Mouse (Mus musculus): ENCODE measurements around the gene Ropn1l. TPM values are rescaled to one million over a fixed set of nuclear protein-coding genes. Genes with fewer than 3 reads are reported as not detected.

Gene Ropn1l
- polyA plus RNA-seq, 1 experiment from 2014 or later = 1.5 TPM

GRCm38 (mm10) chr15:31471529-31471928 lies 18.0 kb upstream of the Ropn1l start:
- H3K9ac ChIP-seq (ENCODE audit: low read length) = no peak overlapping the region
- WGBS = 90% methylated on average over 4 of the region's 4 CpGs
- H3K27ac ChIP-seq (ENCODE audit: low read depth) = no peak overlapping the region
- no peaks in the 10 kb centered on the region for H3K27me3 ChIP-seq (replicated peaks; ENCODE audit: control insufficient read depth, insufficient read depth, low read length)
- H3K4me1 ChIP-seq (replicated peaks; ENCODE audit: control insufficient read depth, insufficient read depth, low read length) = no peaks in the 10 kb centered on the region
- DNase-seq (ENCODE audit: low spot score) (no peak), ATAC-seq (replicated peaks; ENCODE audit: low FRiP score, low TSS enrichment, low read depth) (no peak)
- no peaks in the 10 kb centered on the region for H3K9me3 ChIP-seq (ENCODE audit: control insufficient read depth, low read length)
- no peak overlapping the region for H3K4me3 ChIP-seq (ENCODE audit: low read depth, low read length)
- H3K4me2 ChIP-seq (ENCODE audit: low read length) = no peak overlapping the region
- H3K36me3 ChIP-seq (ENCODE audit: control insufficient read depth, insufficient read depth, low read length) = peaks cover 71% of the 10 kb centered on the region

- no peaks in the 10 kb centered on the region for H3K9me3 ChIP-seq (ENCODE audit: control insufficient read depth, low read length)
- no peak for ATAC-seq (replicated peaks; ENCODE audit: low FRiP score, low TSS enrichment, low read depth)
- H3K36me3 ChIP-seq (ENCODE audit: control insufficient read depth, insufficient read depth, low read length) = peaks cover 73% of the 10 kb centered on the region
- no peak overlapping the region for H3K9ac ChIP-seq (ENCODE audit: low read length)
- H3K4me3 ChIP-seq (ENCODE audit: low read depth, low read length) = no peak overlapping the region
- no peaks in the 10 kb centered on the region for H3K4me1 ChIP-seq (replicated peaks; ENCODE audit: control insufficient read depth, insufficient read depth, low read length)
- no peak for DNase-seq (ENCODE audit: low spot score)
- H3K4me2 ChIP-seq (ENCODE audit: low read length) = no peak overlapping the region
- H3K27me3 ChIP-seq (replicated peaks; ENCODE audit: control insufficient read depth, insufficient read depth, low read length) = no peaks in the 10 kb centered on the region
- 88% methylated on average over 4 of the region's 4 CpGs for WGBS
- no peak overlapping the region for H3K27ac ChIP-seq (ENCODE audit: low read depth)
Measured at GRCm38 (mm10) chr15:31469497-31469896, 16.0 kb upstream of the Ropn1l start.

- Histone ChIP-seq H3K27me3 (replicated peaks; ENCODE audit: control insufficient read depth, insufficient read depth, low read length) (no peaks in the 10 kb centered on the region), H3K9ac (ENCODE audit: low read length) (no peak overlapping the region), H3K4me1 (replicated peaks; ENCODE audit: control insufficient read depth, insufficient read depth, low read length) (no peaks in the 10 kb centered on the region), H3K4me2 (ENCODE audit: low read length) (no peak overlapping the region), H3K36me3 (ENCODE audit: control insufficient read depth, insufficient read depth, low read length) (peaks cover 71% of the 10 kb centered on the region), H3K4me3 (ENCODE audit: low read depth, low read length) (no peak overlapping the region), H3K9me3 (ENCODE audit: control insufficient read depth, low read length) (no peaks in the 10 kb centered on the region), H3K27ac (ENCODE audit: low read depth) (no peak overlapping the region)
- DNase-seq (ENCODE audit: low spot score) = no peak
- no peak for ATAC-seq (replicated peaks; ENCODE audit: low FRiP score, low TSS enrichment, low read depth)
- WGBS = 88% methylated on average over 5 of the region's 5 CpGs
Measured at GRCm38 (mm10) chr15:31468806-31469205, 15.3 kb upstream of the Ropn1l start.

- H3K9me3 ChIP-seq (ENCODE audit: control insufficient read depth, low read length) = no peaks in the 10 kb centered on the region
- no peak overlapping the region for H3K4me3 ChIP-seq (ENCODE audit: low read depth, low read length)
- no peak overlapping the region for H3K4me2 ChIP-seq (ENCODE audit: low read length)
- no peaks in the 10 kb centered on the region for H3K4me1 ChIP-seq (replicated peaks; ENCODE audit: control insufficient read depth, insufficient read depth, low read length)
- H3K27me3 ChIP-seq (replicated peaks; ENCODE audit: control insufficient read depth, insufficient read depth, low read length) = no peaks in the 10 kb centered on the region
- no peak overlapping the region for H3K27ac ChIP-seq (ENCODE audit: low read depth)
- DNase-seq (ENCODE audit: low spot score) (peak; percentile 25), ATAC-seq (replicated peaks; ENCODE audit: low FRiP score, low TSS enrichment, low read depth) (no peak)
- no peak overlapping the region for H3K9ac ChIP-seq (ENCODE audit: low read length)
- WGBS = 97% methylated on average over 1 of the region's 1 CpGs
- peaks cover 82% of the 10 kb centered on the region for H3K36me3 ChIP-seq (ENCODE audit: control insufficient read depth, insufficient read depth, low read length)
Measured at GRCm38 (mm10) chr15:31466749-31467148, 13.2 kb upstream of the Ropn1l start.

GRCm38 (mm10) chr15:31466295-31466694 lies 12.8 kb upstream of the Ropn1l start:
- WGBS = 91% methylated on average over 5 of the region's 5 CpGs
- H3K4me3 ChIP-seq (ENCODE audit: low read depth, low read length) = no peak overlapping the region
- H3K9ac ChIP-seq (ENCODE audit: low read length) = no peak overlapping the region
- H3K4me1 ChIP-seq (replicated peaks; ENCODE audit: control insufficient read depth, insufficient read depth, low read length) = no peaks in the 10 kb centered on the region
- no peak overlapping the region for H3K4me2 ChIP-seq (ENCODE audit: low read length)
- DNase-seq (ENCODE audit: low spot score) (no peak), ATAC-seq (replicated peaks; ENCODE audit: low FRiP score, low TSS enrichment, low read depth) (no peak)
- H3K36me3 ChIP-seq (ENCODE audit: control insufficient read depth, insufficient read depth, low read length) = peaks cover 82% of the 10 kb centered on the region
- H3K9me3 ChIP-seq (ENCODE audit: control insufficient read depth, low read length) = no peaks in the 10 kb centered on the region
- H3K27ac ChIP-seq (ENCODE audit: low read depth) = no peak overlapping the region
- no peaks in the 10 kb centered on the region for H3K27me3 ChIP-seq (replicated peaks; ENCODE audit: control insufficient read depth, insufficient read depth, low read length)

GRCm38 (mm10) chr15:31465806-31466205 lies 12.3 kb upstream of the Ropn1l start:
- DNase-seq (ENCODE audit: low spot score) (no peak), ATAC-seq (replicated peaks; ENCODE audit: low FRiP score, low TSS enrichment, low read depth) (no peak)
- Histone ChIP-seq H3K27ac (ENCODE audit: low read depth) (no peak overlapping the region), H3K36me3 (ENCODE audit: control insufficient read depth, insufficient read depth, low read length) (peaks cover 82% of the 10 kb centered on the region), H3K4me3 (ENCODE audit: low read depth, low read length) (no peak overlapping the region), H3K4me2 (ENCODE audit: low read length) (no peak overlapping the region), H3K4me1 (replicated peaks; ENCODE audit: control insufficient read depth, insufficient read depth, low read length) (no peaks in the 10 kb centered on the region), H3K27me3 (replicated peaks; ENCODE audit: control insufficient read depth, insufficient read depth, low read length) (no peaks in the 10 kb centered on the region), H3K9me3 (ENCODE audit: control insufficient read depth, low read length) (no peaks in the 10 kb centered on the region), H3K9ac (ENCODE audit: low read length) (no peak overlapping the region)
- 98% methylated on average over 2 of the region's 2 CpGs for WGBS

GRCm38 (mm10) chr15:31460571-31460970 lies 7.0 kb upstream of the Ropn1l start:
- H3K27me3 ChIP-seq (replicated peaks; ENCODE audit: control insufficient read depth, insufficient read depth, low read length) = no peaks in the 10 kb centered on the region
- WGBS = 85% methylated on average over 2 of the region's 2 CpGs
- H3K4me3 ChIP-seq (ENCODE audit: low read depth, low read length) = no peak overlapping the region
- ATAC-seq (replicated peaks; ENCODE audit: low FRiP score, low TSS enrichment, low read depth) (no peak), DNase-seq (ENCODE audit: low spot score) (no peak)
- no peak overlapping the region for H3K27ac ChIP-seq (ENCODE audit: low read depth)
- H3K4me1 ChIP-seq (replicated peaks; ENCODE audit: control insufficient read depth, insufficient read depth, low read length) = no peaks in the 10 kb centered on the region
- H3K9me3 ChIP-seq (ENCODE audit: control insufficient read depth, low read length) = no peaks in the 10 kb centered on the region
- peaks cover 82% of the 10 kb centered on the region for H3K36me3 ChIP-seq (ENCODE audit: control insufficient read depth, insufficient read depth, low read length)
- no peak overlapping the region for H3K4me2 ChIP-seq (ENCODE audit: low read length)
- H3K9ac ChIP-seq (ENCODE audit: low read length) = no peak overlapping the region

GRCm38 (mm10) chr15:31458081-31458480 lies 4.5 kb upstream of the Ropn1l start:
- Histone ChIP-seq H3K4me1 (replicated peaks; ENCODE audit: control insufficient read depth, insufficient read depth, low read length) (0 out of 2 replicates have a peak, but pooled peaks cover under 1% of the 10 kb centered on the region), H3K4me2 (ENCODE audit: low read length) (no peak overlapping the region), H3K4me3 (ENCODE audit: low read depth, low read length) (no peak overlapping the region), H3K27ac (ENCODE audit: low read depth) (no peak overlapping the region), H3K27me3 (replicated peaks; ENCODE audit: control insufficient read depth, insufficient read depth, low read length) (no peaks in the 10 kb centered on the region), H3K36me3 (ENCODE audit: control insufficient read depth, insufficient read depth, low read length) (peaks cover 62% of the 10 kb centered on the region), H3K9ac (ENCODE audit: low read length) (no peak overlapping the region), H3K9me3 (ENCODE audit: control insufficient read depth, low read length) (no peaks in the 10 kb centered on the region)
- no peak for DNase-seq (ENCODE audit: low spot score)
- WGBS = 92% methylated on average over 7 of the region's 7 CpGs
- ATAC-seq (replicated peaks; ENCODE audit: low FRiP score, low TSS enrichment, low read depth) = no peak

GRCm38 (mm10) chr15:31456381-31456780 lies 2.8 kb upstream of the Ropn1l start:
- Histone ChIP-seq H3K4me1 (replicated peaks; ENCODE audit: control insufficient read depth, insufficient read depth, low read length) (peaks cover 7% of the 10 kb centered on the region; the same call in 1 of the 2 replicates), H3K4me2 (ENCODE audit: low read length) (no peak overlapping the region), H3K4me3 (ENCODE audit: low read depth, low read length) (no peak overlapping the region), H3K9me3 (ENCODE audit: control insufficient read depth, low read length) (no peaks in the 10 kb centered on the region), H3K27me3 (replicated peaks; ENCODE audit: control insufficient read depth, insufficient read depth, low read length) (no peaks in the 10 kb centered on the region), H3K36me3 (ENCODE audit: control insufficient read depth, insufficient read depth, low read length) (peaks cover 45% of the 10 kb centered on the region), H3K27ac (ENCODE audit: low read depth) (no peak overlapping the region), H3K9ac (ENCODE audit: low read length) (no peak overlapping the region)
- 93% methylated on average over 5 of the region's 5 CpGs for WGBS
- no peak for ATAC-seq (replicated peaks; ENCODE audit: low FRiP score, low TSS enrichment, low read depth)
- no peak for DNase-seq (ENCODE audit: low spot score)
